8 mouse cellular contexts compared by ENCODE assay signal in the genomic region with DNA sequence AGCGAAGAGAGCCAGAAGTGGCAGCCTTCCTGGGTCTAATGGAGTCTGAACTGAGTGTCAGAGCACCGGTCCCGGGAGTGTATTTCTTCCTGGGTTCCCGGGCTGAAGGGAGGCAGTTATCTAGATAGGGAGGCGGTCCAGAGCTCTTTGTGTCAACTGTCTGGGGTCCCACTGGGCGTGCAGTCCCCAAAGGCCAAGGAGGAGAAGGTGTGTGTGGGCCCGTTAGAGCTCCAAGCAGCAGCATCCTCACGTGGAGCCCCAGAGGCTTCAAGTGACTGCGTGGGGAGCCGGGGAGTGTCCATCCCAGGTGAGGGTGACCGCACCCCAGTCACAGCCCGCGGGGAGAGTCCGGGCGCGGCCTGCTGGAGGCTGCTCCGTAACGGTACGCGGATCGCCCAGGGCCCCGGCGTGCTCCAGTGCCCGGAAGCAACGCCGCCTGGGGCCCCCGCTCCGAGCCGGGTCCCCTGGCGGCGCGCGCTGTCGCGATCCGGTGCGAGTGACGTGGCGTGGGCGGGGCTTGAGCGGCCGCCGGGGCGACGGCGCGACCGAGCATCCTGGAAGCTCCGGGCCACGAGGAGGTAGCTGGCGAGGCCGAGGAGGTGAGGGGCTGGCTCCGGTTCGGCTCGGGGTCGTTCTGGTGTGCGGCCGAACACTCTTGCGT. TPM values are rescaled to one million over a fixed set of nuclear protein-coding genes. Genes with fewer than 3 reads are reported as not detected.
DNase-seq lines count a peak whose midpoint lies in the region; ATAC-seq and TF ChIP-seq lines count a peak whose summit lies in the region.

Gene Slc7a6, plus strand, starts transcription at position 502 of the 661 bp plus-strand sequence.

- peak within 1 kb of the TSS; percentile 74 for H3K9ac ChIP-seq in hindbrain, postnatal 0 days (replicated peaks; ENCODE audit: low read length)

- H3K27me3 ChIP-seq in hindbrain, postnatal 0 days (ENCODE audit: insufficient read depth, low read length) = no peaks in the 10 kb centered on the region

- peak within 1 kb of the TSS; percentile 91 for H3K27ac ChIP-seq in hindbrain, postnatal 0 days

- H3K9me3 ChIP-seq in hindbrain, postnatal 0 days (ENCODE audit: low read length) = no peaks in the 10 kb centered on the region

- TF ChIP-seq CTCF in hindbrain, postnatal 0 days (IDR thresholded peaks at IDR 0.05; ENCODE audit: low read depth) = no peak

- H3K4me2 ChIP-seq in hindbrain, postnatal 0 days (ENCODE audit: low read depth, low read length) = peak within 1 kb of the TSS; percentile 97

- H3K4me1 ChIP-seq in hindbrain, postnatal 0 days (ENCODE audit: insufficient read depth, low read length) = peaks cover 5% of the 10 kb centered on the region; the same call in 1 of the 2 replicates

- peaks cover 8% of the 10 kb centered on the region; the same call in 1 of the 2 replicates for H3K36me3 ChIP-seq in hindbrain, postnatal 0 days (ENCODE audit: insufficient read depth, low read length)

- DNase-seq in ZHBTc4 (ENCODE audit: low read depth, low spot score) = peak; percentile 83
- DNase-seq in gastrocnemius, adult 8-10 months (ENCODE audit: low spot score in 2 of 2) = peak; percentile 62 to 74
- DNase-seq in hindbrain, postnatal 0 days (ENCODE audit: low spot score) = peak; percentile 89
- DNase-seq in left cerebral cortex, adult 8-10 months (ENCODE audit: low spot score in 2 of 2) = peak; percentile 81 to 83
- DNase-seq in right cerebral cortex, adult 2 months (ENCODE audit: low spot score in 2 of 2) = peak; percentile 86 to 88
- peak; percentile 92 for DNase-seq in urinary bladder, postnatal 25 days (ENCODE audit: low spot score)

- WGBS in hindbrain, postnatal 0 days = under 1% methylated on average over 58 of the region's 59 CpGs

- ATAC-seq in common myeloid progenitor, adult 5-6 weeks (replicated peaks; ENCODE audit: low read depth, poor library complexity, severe bottlenecking) = peak; percentile 74
- ATAC-seq in hindbrain, postnatal 0 days = peak; percentile 90
- ATAC-seq in megakaryocyte, adult 5-6 weeks (ENCODE audit: poor library complexity, severe bottlenecking) = peak; percentile 86

- H3K4me3 ChIP-seq in hindbrain, postnatal 0 days (ENCODE audit: low read length) = peak within 1 kb of the TSS; percentile 78

RNA-seq across cellular contexts. Expression of gene Slc7a6, which starts in this region (rescaled TPM):
- total RNA-seq in common myeloid progenitor, adult 5-6 weeks (2017) = 24.0 and 28.2 TPM in 2 replicates
- 10 to 100 TPM in 2 of 4 experiments, 1 to 10 TPM in 2; 7.2 to 11.4 (median 9.3) TPM for total RNA-seq in gastrocnemius, adult 8-10 months (2022)
- total RNA-seq in hindbrain, postnatal 0 days (2014; rRNA removed) = 35.2 and 39.1 TPM in 2 replicates
- 49.9 and 53.2 TPM in 2 replicates for polyA plus RNA-seq in hindbrain, postnatal 0 days (2015; fragmentation: Nextera tagmentation; extraction: Ambion mirVana)
- 10 to 100 TPM; 18.6 to 27.4 (median 23.4) TPM for total RNA-seq in left cerebral cortex, adult 8-10 months (2022)
- 9.7 and 10.3 TPM in 2 replicates for total RNA-seq in megakaryocyte, adult 5-6 weeks (2015)
- 7.6 and 9.4 TPM in 2 replicates for total RNA-seq in megakaryocyte, adult 5-6 weeks (2017)

Comparison
In these comparisons a context has a peak if more than half of its experiments do, and no peak if none do; other contexts are left out.
1. Peak in every context shown above with its lines: DNase-seq, ATAC-seq, H3K4me3 ChIP-seq and H3K27ac ChIP-seq.